Mouse (Mus musculus) lung, embryonic 14.5 days (tissue): ENCODE measurements around the gene Btbd35f11. TPM values are rescaled to one million over a fixed set of nuclear protein-coding genes. Genes with fewer than 3 reads are reported as not detected.
"Not testable (repeated sequence)": the region's sequence is repeated elsewhere in the genome, so short reads cannot be mapped to it uniquely, and the experiment has no call there.

Source experiments
- ATAC-seq: fragments of 200-750 bp; cut with Nextera tagmentation; 2 replicates; pipeline ENCODE4 v1.8.0; 2017; ENCODE audit warnings: mild to moderate bottlenecking, moderate TSS enrichment, moderate library complexity; ENCODE audit not compliant: insufficient read depth
- DNase-seq: peaks from one replicate; pipeline ENCODE4 v3.0.0-alpha.2; 2015
- H3K27ac ChIP-seq: fragments of 300-500 bp; sonication (generic); 2 replicates; pipeline ENCODE4 v1.5.1; 2014; ENCODE audit warnings: low read depth, mild to moderate bottlenecking, moderate library complexity
- H3K27me3 ChIP-seq: fragments of 300-500 bp; sonication (generic); 2 replicates; pipeline ENCODE4 v1.6.1; 2014; ENCODE audit warnings: low read length, control low read depth; ENCODE audit not compliant: insufficient read depth
- H3K36me3 ChIP-seq: fragments of 300-500 bp; sonication (generic); 2 replicates; pipeline ENCODE4 v1.6.1; 2014; ENCODE audit warnings: control low read depth; ENCODE audit not compliant: insufficient read depth
- H3K4me1 ChIP-seq: fragments of 300-500 bp; sonication (generic); 2 replicates; pipeline ENCODE4 v1.6.1; 2014; ENCODE audit warnings: antibody characterized with exemption, control low read depth; ENCODE audit not compliant: insufficient read depth
- H3K4me2 ChIP-seq: fragments of 300-500 bp; sonication (generic); 2 replicates; pipeline ENCODE4 v1.6.1; 2014; ENCODE audit warnings: mild to moderate bottlenecking
- H3K4me3 ChIP-seq: fragments of 300-500 bp; sonication (generic); 2 replicates; pipeline ENCODE4 v1.5.1; 2014; ENCODE audit warnings: low read depth, low read length
- H3K9ac ChIP-seq: fragments of 300-500 bp; sonication (generic); 2 replicates; pipeline ENCODE4 v1.6.1; 2014
- H3K9me3 ChIP-seq: fragments of 300-500 bp; sonication (generic); 2 replicates; pipeline ENCODE4 v1.6.1; 2016; ENCODE audit warnings: low read depth, low read length, control low read depth
- WGBS: fragments of 180-500 bp; shearing (Covaris S2); extraction: QIAGEN DNeasy Blood & Tissue Kit; methylation state at CpG from one replicate; pipeline ENCODE4 v1.1.7; 2014; 5-methylcytosine and 5-hydroxymethylcytosine counted together
- polyA plus RNA-seq: library from polyadenylated mRNA; unstranded; fragments of >200 nt; fragmentation: Nextera tagmentation; extraction: Ambion mirVana; gene quantifications from 2 replicates; pipeline ENCODE4 v1.2.1, GENCODE M21; 2014

Gene Btbd35f11
- polyA plus RNA-seq, result not detected in 2 replicates

- not testable (repeated sequence) for H3K9me3 ChIP-seq, DNase-seq, H3K27me3 ChIP-seq, H3K4me3 ChIP-seq, H3K36me3 ChIP-seq, H3K27ac ChIP-seq, H3K9ac ChIP-seq, H3K4me1 ChIP-seq, ATAC-seq, H3K4me2 ChIP-seq
- WGBS, result 29% methylated on average over 1 of the region's 3 CpGs
Observed at GRCm38 (mm10) chrX:3443590-3443989, at the start of gene Btbd35f11. Btbd35f11 (minus strand) TSS chrX:3443690.

GRCm38 (mm10) chrX:3409946-3410345, 33.5 kb downstream of the Btbd35f11 start:
- not testable (repeated sequence) for ATAC-seq, H3K27ac ChIP-seq, H3K4me1 ChIP-seq, H3K4me3 ChIP-seq, H3K27me3 ChIP-seq, H3K9me3 ChIP-seq, H3K36me3 ChIP-seq, DNase-seq, H3K4me2 ChIP-seq, H3K9ac ChIP-seq
- 82% methylated on average over 1 of the region's 2 CpGs for WGBS

Other genes with a start within 250 kb of the Btbd35f11 start
- gene Btbd35f24, start 247.9 kb downstream of the Btbd35f11 start, polyA plus RNA-seq, result not detected in 2 replicates